Mouse (Mus musculus) duodenum, adult 2 months (tissue): ENCODE data around the gene Slc16a10. TPM values are rescaled to one million over a fixed set of nuclear protein-coding genes. Genes with fewer than 3 reads are reported as not detected.

Experiments
- polyA plus RNA-seq: library from polyadenylated mRNA; depleted of rRNA; stranded (reverse); fragments of >200 nt; gene quantifications from 2 replicates; pipeline ENCODE4 v1.2.3, GENCODE M21; 2012; ENCODE audit warnings: low replicate concordance; rRNA removed

Gene Slc16a10
- polyA plus RNA-seq = 21.3 and 124 TPM in 2 replicates

GRCm38 (mm10) chr10:40141864-40142523, at the start of gene Slc16a10:
Slc16a10 (minus strand) TSS chr10:40142258.

GRCm38 (mm10) chr10:40024554-40025428, 117.3 kb downstream of the Slc16a10 start, which contains the start of gene Mfsd4b1:
Mfsd4b1 (minus strand) TSS chr10:40025268.

GRCm38 (mm10) chr10:39986466-39986865, 155.6 kb downstream of the Slc16a10 start, which contains the start of gene Mfsd4b5:
Mfsd4b5 (minus strand) TSS chr10:39986646.

Other genes starting within 250 kb of the Slc16a10 start
- gene Mfsd4b4, start 243.0 kb downstream of the Slc16a10 start, polyA plus RNA-seq = 0.26 and 0.47 TPM in 2 replicates
- gene Mfsd4b2, start 215.3 kb downstream of the Slc16a10 start, polyA plus RNA-seq = 17.7 and 35.8 TPM in 2 replicates
- 7.2 and 20.2 TPM in 2 replicates for gene Mfsd4b3, start 182.1 kb downstream of the Slc16a10 start, polyA plus RNA-seq
- gene Mfsd4b5, start 155.6 kb downstream of the Slc16a10 start, polyA plus RNA-seq = 1.5 and 1.6 TPM in 2 replicates
- 0.09 TPM in 1 of 2 replicates, not detected in the other for gene Mfsd4b1, start 117.0 kb downstream of the Slc16a10 start, polyA plus RNA-seq
- gene Rpf2, start 104.8 kb upstream of the Slc16a10 start, polyA plus RNA-seq = 0.40 and 0.60 TPM in 2 replicates
- 1.2 and 1.5 TPM in 2 replicates for gene Gtf3c6, start 115.8 kb upstream of the Slc16a10 start, polyA plus RNA-seq
- 1.00 and 1.1 TPM in 2 replicates for gene Amd1, start 159.9 kb upstream of the Slc16a10 start, polyA plus RNA-seq
- 1.2 and 2.5 TPM in 2 replicates for gene Cdk19, start 197.3 kb upstream of the Slc16a10 start, polyA plus RNA-seq